Mouse (Mus musculus) embryonic fibroblast, embryonic 13.5 days (primary cell): ENCODE measurements at regions not wholly inside any gene's neighbourhood (a gene's known extent, or its start where the extent isn't known, plus 50 kb on each side); places are given as distances from the start of the nearest gene placed in this dataset.

Source experiments
- H3K27ac ChIP-seq: 2 replicates; pipeline ENCODE4 v1.5.1; 2012; ENCODE audit warnings: low read length, control low read depth, inconsistent platforms; ENCODE audit not compliant: insufficient read depth
- H3K4me1 ChIP-seq: 2 replicates; pipeline ENCODE4 v1.6.1; 2011; ENCODE audit warnings: low read length; ENCODE audit not compliant: control insufficient read depth, insufficient read depth
- H3K4me3 ChIP-seq: 2 replicates; pipeline ENCODE4 v1.5.1; 2011; ENCODE audit warnings: mild to moderate bottlenecking, control low read depth, low read length; ENCODE audit not compliant: insufficient read depth
- CTCF ChIP-seq: IDR thresholded peaks from 2 replicates; pipeline ENCODE4 v1.5.1; 2011; ENCODE audit warnings: mild to moderate bottlenecking, control low read depth, low read length, moderate library complexity, borderline replicate concordance; ENCODE audit not compliant: insufficient read depth
- POLR2A ChIP-seq: IDR thresholded peaks from 2 replicates; pipeline ENCODE4 v1.6.1; 2011; ENCODE audit warnings: low read depth, mild to moderate bottlenecking, control low read depth, low read length, moderate library complexity

DNA sequence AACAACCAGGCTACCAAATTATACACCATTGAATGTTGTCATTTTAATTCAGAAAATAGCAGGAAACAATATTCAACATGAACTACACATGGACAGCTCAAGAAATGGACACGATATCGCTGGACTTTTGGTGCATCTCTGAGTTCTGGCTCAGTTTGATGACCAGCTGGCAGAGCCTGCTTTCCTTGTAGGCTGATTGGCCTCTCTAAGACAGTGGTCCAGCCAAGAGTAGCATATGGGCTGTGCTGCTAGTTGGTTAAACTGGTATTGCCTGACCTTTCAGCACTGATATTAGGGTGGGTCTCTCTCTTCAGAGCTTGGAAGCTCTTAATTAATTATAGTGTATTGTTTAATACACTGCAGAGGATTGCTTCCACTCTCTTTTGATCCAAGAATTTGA is 705.8 kb upstream of the Ddx18 start:
- TF ChIP-seq CTCF (no peak), POLR2A (no peak)
- no peak overlapping the region for H3K4me3 ChIP-seq
- H3K27ac ChIP-seq: no peak overlapping the region
- no peaks in the 10 kb centered on the region for H3K4me1 ChIP-seq

DNA sequence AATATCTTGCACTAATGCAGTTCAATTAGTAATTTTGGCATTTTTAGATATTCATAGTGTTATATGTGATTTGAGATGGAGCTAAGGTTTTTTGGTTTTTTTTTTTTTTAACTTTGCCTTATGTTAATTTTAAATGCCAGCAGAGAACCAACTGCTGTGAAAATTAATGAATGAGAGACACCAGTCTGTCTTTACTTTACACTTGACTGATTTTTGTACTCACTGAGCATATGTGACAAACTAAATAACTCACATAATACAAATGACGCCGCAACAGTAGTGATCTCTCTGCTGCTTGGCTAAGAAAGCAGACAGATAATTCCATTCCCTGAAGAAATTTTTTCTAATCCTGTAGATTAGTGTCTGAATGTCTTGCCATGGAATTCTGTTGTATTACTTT is 675.2 kb upstream of the Ddx18 start:
- Histone ChIP-seq H3K27ac (no peak overlapping the region), H3K4me3 (no peak overlapping the region), H3K4me1 (no peaks in the 10 kb centered on the region)
- TF ChIP-seq POLR2A: no peak
- no peak for TF ChIP-seq CTCF

GRCm38 (mm10) chr1:122241511-122241910 is 673.7 kb upstream of the Ddx18 start:
- no peak for TF ChIP-seq CTCF
- TF ChIP-seq POLR2A: no peak

DNA sequence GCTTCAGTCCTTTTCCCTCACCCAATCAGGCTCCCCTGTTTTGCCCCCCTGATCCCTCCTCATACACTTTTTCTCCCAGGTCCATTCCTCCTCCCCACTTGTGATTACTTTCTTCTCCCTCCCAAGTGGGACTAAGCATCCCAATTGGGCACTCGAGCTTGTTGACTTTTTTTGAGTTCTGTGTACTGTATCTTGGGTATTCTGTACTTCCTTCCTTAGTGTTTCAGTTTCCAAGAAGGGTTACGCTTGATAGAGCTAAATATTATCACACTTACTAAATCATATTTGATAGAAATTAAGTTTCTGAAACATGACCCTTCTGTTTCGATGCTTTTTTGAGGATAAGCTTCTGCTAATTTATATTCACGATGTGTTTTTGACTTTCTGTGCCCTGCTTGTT is 662.7 kb upstream of the Ddx18 start:
- Histone ChIP-seq H3K4me3 (no peak overlapping the region), H3K4me1 (no peaks in the 10 kb centered on the region), H3K27ac (no peak overlapping the region)
- TF ChIP-seq POLR2A (no peak), CTCF (no peak)

More at GRCm38 (mm10) chr1:122241511-122241910, 673.7 kb upstream of the Ddx18 start:
- Histone ChIP-seq H3K4me1 (no peaks in the 10 kb centered on the region), H3K4me3 (no peak overlapping the region), H3K27ac (no peak overlapping the region)

GRCm38 (mm10) chr1:122212484-122212883 is 644.7 kb upstream of the Ddx18 start:
- no peak overlapping the region for H3K27ac ChIP-seq
- no peak overlapping the region for H3K4me3 ChIP-seq
- H3K4me1 ChIP-seq: no peaks in the 10 kb centered on the region
- TF ChIP-seq POLR2A (no peak), CTCF (no peak)

GRCm38 (mm10) chr1:122208619-122209018 is 640.8 kb upstream of the Ddx18 start:
- Histone ChIP-seq H3K27ac (no peak overlapping the region), H3K4me1 (no peaks in the 10 kb centered on the region), H3K4me3 (no peak overlapping the region)
- TF ChIP-seq CTCF (no peak), POLR2A (no peak)

- no peak overlapping the region for H3K4me3 ChIP-seq
Measured at GRCm38 (mm10) chr1:122169547-122169946, 601.8 kb upstream of the Ddx18 start.

GRCm38 (mm10) chr1:122161798-122162197 is 594.0 kb upstream of the Ddx18 start:
- Histone ChIP-seq H3K4me1 (no peaks in the 10 kb centered on the region), H3K27ac (no peak overlapping the region), H3K4me3 (no peak overlapping the region)
- TF ChIP-seq POLR2A: no peak
- TF ChIP-seq CTCF: no peak

More at GRCm38 (mm10) chr1:122169547-122169946, 601.8 kb upstream of the Ddx18 start:
- TF ChIP-seq CTCF: peak; percentile 44; the same call in 1 of the 2 replicates
- no peak for TF ChIP-seq POLR2A
- no peak overlapping the region for H3K27ac ChIP-seq
- H3K4me1 ChIP-seq: no peaks in the 10 kb centered on the region

- no peaks in the 10 kb centered on the region for H3K4me1 ChIP-seq
- no peak overlapping the region for H3K4me3 ChIP-seq
- H3K27ac ChIP-seq: no peak overlapping the region
- TF ChIP-seq CTCF: no peak
- TF ChIP-seq POLR2A: no peak
Measured at GRCm38 (mm10) chr1:122141362-122141761, 573.6 kb upstream of the Ddx18 start.

GRCm38 (mm10) chr1:122123954-122124353 is 556.2 kb upstream of the Ddx18 start:
- H3K27ac ChIP-seq: no peak overlapping the region
- H3K4me1 ChIP-seq: no peaks in the 10 kb centered on the region
- TF ChIP-seq POLR2A (no peak), CTCF (no peak)
- H3K4me3 ChIP-seq: no peak overlapping the region

DNA sequence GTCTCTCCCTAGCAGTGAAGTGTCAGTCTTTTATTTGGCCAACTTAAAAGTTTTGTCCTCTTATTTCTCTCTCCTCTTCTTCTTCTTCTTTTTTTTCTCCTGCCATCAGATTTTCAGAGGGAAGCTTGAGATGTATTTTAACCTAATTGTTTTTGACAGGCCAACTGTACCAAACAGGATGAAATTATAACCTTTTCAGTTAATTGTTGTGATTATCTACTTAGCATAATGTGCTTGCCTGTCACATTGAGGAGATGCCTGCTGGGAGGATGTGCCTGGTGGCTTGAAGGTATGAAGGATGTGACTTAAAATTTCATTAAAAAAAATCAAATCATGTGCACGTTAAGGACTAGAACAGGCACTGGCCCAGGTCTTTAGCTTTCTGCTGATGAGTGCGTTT is 527.9 kb upstream of the Ddx18 start:
- Histone ChIP-seq H3K4me1 (no peaks in the 10 kb centered on the region; the same call in 1 of the 2 replicates), H3K4me3 (no peak overlapping the region), H3K27ac (no peak overlapping the region)
- no peak for TF ChIP-seq CTCF
- no peak for TF ChIP-seq POLR2A
